Mouse (Mus musculus): ENCODE measurements around the gene Osbpl9. TPM values are rescaled to one million over a fixed set of nuclear protein-coding genes. Genes with fewer than 3 reads are reported as not detected.

The Osbpl9 gene
- polyA plus RNA-seq, 1 experiment from 2014 or later = 78.6 TPM

DNA sequence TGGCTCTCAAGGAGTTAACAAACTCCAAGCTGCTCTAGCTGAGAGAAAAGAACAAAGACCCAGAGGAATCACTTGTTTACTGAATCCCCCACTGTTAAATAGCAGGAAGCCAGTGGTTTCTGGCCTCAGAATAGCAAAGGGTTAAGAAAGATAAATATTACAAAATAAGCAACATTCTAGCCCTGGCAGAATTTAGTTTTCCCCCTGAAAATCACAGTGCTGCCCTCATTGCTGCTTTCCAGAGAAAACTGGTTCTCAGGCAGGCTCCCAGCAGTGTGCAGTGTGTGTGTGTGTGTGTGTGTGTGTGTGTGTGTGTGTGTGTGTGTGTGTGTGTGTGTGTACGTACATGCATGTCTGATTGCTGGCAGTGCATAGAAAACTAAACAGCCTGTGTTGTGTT lies 149.8 kb downstream of the Osbpl9 start:
- no peak overlapping the region for H3K4me2 ChIP-seq (ENCODE audit: low read length)
- H3K4me3 ChIP-seq (replicated peaks; ENCODE audit: low read depth, low read length) = no peak overlapping the region
- no peak for ATAC-seq (replicated peaks; ENCODE audit: low FRiP score, low read depth)
- peak overlapping the region; percentile 15; the same call in 1 of the 2 replicates for H3K9ac ChIP-seq (ENCODE audit: low read depth, low read length)
- H3K4me1 ChIP-seq (replicated peaks; ENCODE audit: insufficient read depth, low read length) = no peaks in the 10 kb centered on the region
- no peaks in the 10 kb centered on the region for H3K9me3 ChIP-seq (replicated peaks; ENCODE audit: low read length)
- 46% methylated on average over 1 of the region's 1 CpGs for WGBS
- no peak overlapping the region for H3K27ac ChIP-seq
- TF ChIP-seq CTCF (IDR thresholded peaks at IDR 0.05; ENCODE audit: low read depth) = no peak
- H3K36me3 ChIP-seq (ENCODE audit: insufficient read depth, low read length) = peaks cover 27% of the 10 kb centered on the region
- no peaks in the 10 kb centered on the region for H3K27me3 ChIP-seq (ENCODE audit: insufficient read depth, low read length)
- DNase-seq (ENCODE audit: low spot score) = peak; percentile 42

DNA sequence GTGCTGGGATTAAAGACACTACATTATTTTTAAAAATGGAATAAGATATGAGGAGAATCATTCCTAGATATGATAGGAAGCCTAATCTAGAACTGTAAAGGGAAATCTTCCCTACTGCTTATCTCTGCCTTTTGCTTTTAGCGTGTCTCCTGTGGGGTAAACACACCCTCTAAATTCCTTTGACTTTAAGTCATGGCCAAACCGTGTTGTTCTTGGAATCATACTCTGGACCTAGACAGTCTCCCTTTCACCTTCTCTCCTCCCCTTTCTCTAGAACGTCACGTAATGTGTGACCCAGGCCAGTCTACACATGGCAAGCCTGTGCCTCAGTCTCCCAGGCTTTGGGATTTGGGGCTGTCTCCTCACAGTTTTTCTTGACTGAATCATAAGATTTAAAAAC lies 153.8 kb downstream of the Osbpl9 start:
- WGBS = 64% methylated on average over 4 of the region's 4 CpGs
- Histone ChIP-seq H3K27me3 (ENCODE audit: insufficient read depth, low read length) (no peaks in the 10 kb centered on the region), H3K4me3 (replicated peaks; ENCODE audit: low read depth, low read length) (no peak overlapping the region), H3K36me3 (ENCODE audit: insufficient read depth, low read length) (peaks cover 26% of the 10 kb centered on the region), H3K27ac (no peak overlapping the region), H3K9me3 (replicated peaks; ENCODE audit: low read length) (no peaks in the 10 kb centered on the region), H3K4me2 (ENCODE audit: low read length) (no peak overlapping the region), H3K9ac (ENCODE audit: low read depth, low read length) (no peak overlapping the region), H3K4me1 (replicated peaks; ENCODE audit: insufficient read depth, low read length) (no peaks in the 10 kb centered on the region)
- peak; percentile 11 for DNase-seq (ENCODE audit: low spot score)
- ATAC-seq (replicated peaks; ENCODE audit: low FRiP score, low read depth) = no peak
- no peak for TF ChIP-seq CTCF (IDR thresholded peaks at IDR 0.05; ENCODE audit: low read depth)

DNA sequence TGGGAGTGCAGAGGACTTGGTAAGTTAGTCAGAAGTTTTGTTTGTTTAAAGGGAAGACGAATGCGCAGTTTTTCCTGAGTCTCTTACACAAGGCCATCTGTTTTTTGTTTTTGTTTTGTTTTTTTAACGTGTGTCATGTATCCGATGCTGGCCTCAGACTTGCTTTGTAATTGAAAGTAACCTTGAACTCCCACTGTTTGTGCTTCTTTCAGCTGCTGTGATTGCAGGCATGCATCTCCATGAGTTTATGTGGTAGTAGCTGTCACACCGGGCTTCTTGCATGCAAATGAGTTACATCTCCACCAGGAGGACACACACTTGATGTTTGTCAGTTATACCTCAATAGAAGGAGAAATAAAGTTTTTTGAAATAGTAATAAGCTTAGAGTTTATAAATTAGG lies 158.3 kb downstream of the Osbpl9 start:
- ATAC-seq (replicated peaks; ENCODE audit: low FRiP score, low read depth) = no peak

GRCm38 (mm10) chr4:109043294-109043693 lies 158.8 kb downstream of the Osbpl9 start:
- no peaks in the 10 kb centered on the region for H3K27me3 ChIP-seq (ENCODE audit: insufficient read depth, low read length)
- no peak overlapping the region for H3K4me2 ChIP-seq (ENCODE audit: low read length)
- H3K4me3 ChIP-seq (replicated peaks; ENCODE audit: low read depth, low read length) = no peak overlapping the region
- WGBS = 55% methylated on average over 5 of the region's 5 CpGs
- H3K9me3 ChIP-seq (replicated peaks; ENCODE audit: low read length) = no peaks in the 10 kb centered on the region
- TF ChIP-seq CTCF (IDR thresholded peaks at IDR 0.05; ENCODE audit: low read depth) = no peak
- H3K36me3 ChIP-seq (ENCODE audit: insufficient read depth, low read length) = peaks cover 40% of the 10 kb centered on the region
- no peak overlapping the region for H3K9ac ChIP-seq (ENCODE audit: low read depth, low read length)
- H3K27ac ChIP-seq = no peak overlapping the region
- DNase-seq (ENCODE audit: low spot score) = no peak
- ATAC-seq (replicated peaks; ENCODE audit: low FRiP score, low read depth) = no peak
- no peaks in the 10 kb centered on the region for H3K4me1 ChIP-seq (replicated peaks; ENCODE audit: insufficient read depth, low read length)

More for the DNA sequence above, 158.3 kb downstream of the Osbpl9 start:
- WGBS = 50% methylated on average over 5 of the region's 5 CpGs
- Histone ChIP-seq H3K36me3 (ENCODE audit: insufficient read depth, low read length) (peaks cover 36% of the 10 kb centered on the region), H3K9ac (ENCODE audit: low read depth, low read length) (no peak overlapping the region), H3K27me3 (ENCODE audit: insufficient read depth, low read length) (no peaks in the 10 kb centered on the region), H3K9me3 (replicated peaks; ENCODE audit: low read length) (no peaks in the 10 kb centered on the region), H3K27ac (no peak overlapping the region), H3K4me2 (ENCODE audit: low read length) (no peak overlapping the region), H3K4me3 (replicated peaks; ENCODE audit: low read depth, low read length) (no peak overlapping the region), H3K4me1 (replicated peaks; ENCODE audit: insufficient read depth, low read length) (no peaks in the 10 kb centered on the region)
- DNase-seq (ENCODE audit: low spot score) = no peak
- TF ChIP-seq CTCF (IDR thresholded peaks at IDR 0.05; ENCODE audit: low read depth) = no peak; the same call in 1 of the 2 replicates

DNA sequence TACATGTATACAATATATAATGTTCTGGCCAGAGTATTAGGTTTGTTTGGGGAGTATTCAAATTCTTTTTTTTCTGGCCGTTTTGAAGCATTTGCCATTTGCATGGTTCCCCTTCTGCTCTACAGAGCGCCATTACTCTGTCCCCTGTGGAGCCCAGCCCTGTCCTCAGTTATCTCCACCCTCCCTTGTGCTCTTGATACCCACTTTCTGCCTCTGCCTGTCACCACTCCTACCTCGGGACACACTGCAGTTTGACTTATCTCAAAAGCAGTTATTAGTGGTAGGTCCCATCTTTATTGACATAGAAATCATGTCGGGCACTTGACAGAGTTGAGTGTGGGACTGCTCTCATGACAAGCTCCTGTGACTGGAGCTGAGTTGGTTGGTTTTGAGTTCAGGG lies 159.3 kb downstream of the Osbpl9 start:
- no peak overlapping the region for H3K4me3 ChIP-seq (replicated peaks; ENCODE audit: low read depth, low read length)
- no peak overlapping the region for H3K27ac ChIP-seq
- no peak overlapping the region for H3K4me2 ChIP-seq (ENCODE audit: low read length)
- no peaks in the 10 kb centered on the region for H3K4me1 ChIP-seq (replicated peaks; ENCODE audit: insufficient read depth, low read length)
- peaks cover 42% of the 10 kb centered on the region for H3K36me3 ChIP-seq (ENCODE audit: insufficient read depth, low read length)
- no peaks in the 10 kb centered on the region for H3K9me3 ChIP-seq (replicated peaks; ENCODE audit: low read length)
- no peak for ATAC-seq (replicated peaks; ENCODE audit: low FRiP score, low read depth)
- 82% methylated on average over 4 of the region's 4 CpGs for WGBS
- no peak overlapping the region for H3K9ac ChIP-seq (ENCODE audit: low read depth, low read length)
- TF ChIP-seq CTCF (IDR thresholded peaks at IDR 0.05; ENCODE audit: low read depth) = no peak
- no peaks in the 10 kb centered on the region for H3K27me3 ChIP-seq (ENCODE audit: insufficient read depth, low read length)
- no peak for DNase-seq (ENCODE audit: low spot score)

- Histone ChIP-seq H3K27ac (no peak overlapping the region), H3K4me3 (replicated peaks; ENCODE audit: low read depth, low read length) (no peak overlapping the region), H3K4me1 (replicated peaks; ENCODE audit: insufficient read depth, low read length) (no peaks in the 10 kb centered on the region), H3K9me3 (replicated peaks; ENCODE audit: low read length) (no peaks in the 10 kb centered on the region), H3K36me3 (ENCODE audit: insufficient read depth, low read length) (peaks cover 36% of the 10 kb centered on the region), H3K9ac (ENCODE audit: low read depth, low read length) (no peak overlapping the region), H3K27me3 (ENCODE audit: insufficient read depth, low read length) (no peaks in the 10 kb centered on the region), H3K4me2 (ENCODE audit: low read length) (no peak overlapping the region)
- TF ChIP-seq CTCF (IDR thresholded peaks at IDR 0.05; ENCODE audit: low read depth) = peak; percentile 77
- DNase-seq (ENCODE audit: low spot score) (peak; percentile 61), ATAC-seq (replicated peaks; ENCODE audit: low FRiP score, low read depth) (no peak)
These were observed 165.7 kb downstream of the Osbpl9 start for GRCm38 (mm10) chr4:109036327-109036726.

DNA sequence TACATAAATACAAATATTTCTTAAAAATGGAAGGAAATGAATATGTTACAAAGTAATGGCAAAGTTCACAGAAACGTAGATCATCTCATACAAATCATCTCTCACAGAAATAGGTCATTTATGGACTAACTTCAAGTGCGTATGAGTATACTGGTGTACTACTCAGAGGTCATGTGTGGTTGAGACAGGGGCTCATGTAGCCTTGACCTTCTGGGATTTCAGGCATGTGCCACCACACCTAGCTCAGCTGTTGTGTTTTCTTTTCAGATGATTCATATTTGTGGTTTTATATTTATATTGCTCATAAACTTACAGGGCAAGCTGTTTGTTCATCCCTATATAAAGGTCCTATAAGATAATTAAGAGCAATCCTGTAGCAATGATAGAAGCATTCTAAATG lies 171.8 kb downstream of the Osbpl9 start:
- DNase-seq (ENCODE audit: low spot score) (no peak), ATAC-seq (replicated peaks; ENCODE audit: low FRiP score, low read depth) (no peak)
- no peak for TF ChIP-seq CTCF (IDR thresholded peaks at IDR 0.05; ENCODE audit: low read depth)
- Histone ChIP-seq H3K4me1 (replicated peaks; ENCODE audit: insufficient read depth, low read length) (no peaks in the 10 kb centered on the region), H3K9ac (ENCODE audit: low read depth, low read length) (no peak overlapping the region), H3K4me3 (replicated peaks; ENCODE audit: low read depth, low read length) (no peak overlapping the region), H3K27ac (no peak overlapping the region), H3K27me3 (ENCODE audit: insufficient read depth, low read length) (no peaks in the 10 kb centered on the region), H3K9me3 (replicated peaks; ENCODE audit: low read length) (no peaks in the 10 kb centered on the region), H3K4me2 (ENCODE audit: low read length) (no peak overlapping the region), H3K36me3 (ENCODE audit: insufficient read depth, low read length) (peaks cover 19% of the 10 kb centered on the region; the same call in 1 of the 2 replicates)
- WGBS = 92% methylated on average over 2 of the region's 2 CpGs
